Mouse (Mus musculus) thymus, postnatal 0 days (tissue): ENCODE measurements at regions not wholly inside any gene's neighbourhood (a gene's known extent, or its start where the extent isn't known, plus 50 kb on each side); places are given as distances from the start of the nearest gene placed in this dataset.
"Not testable (repeated sequence)": the region's sequence is repeated elsewhere in the genome, so short reads cannot be mapped to it uniquely, and the experiment has no call there.

ENCODE experiments used
- DNase-seq: peaks from one replicate; pipeline ENCODE4 v3.0.0-alpha.2; 2015; ENCODE audit warnings: low spot score

- DNase-seq, result no peak
These were observed 151.3 kb upstream of the Nrip1 start for GRCm38 (mm10) chr16:76524921-76525320.

DNA sequence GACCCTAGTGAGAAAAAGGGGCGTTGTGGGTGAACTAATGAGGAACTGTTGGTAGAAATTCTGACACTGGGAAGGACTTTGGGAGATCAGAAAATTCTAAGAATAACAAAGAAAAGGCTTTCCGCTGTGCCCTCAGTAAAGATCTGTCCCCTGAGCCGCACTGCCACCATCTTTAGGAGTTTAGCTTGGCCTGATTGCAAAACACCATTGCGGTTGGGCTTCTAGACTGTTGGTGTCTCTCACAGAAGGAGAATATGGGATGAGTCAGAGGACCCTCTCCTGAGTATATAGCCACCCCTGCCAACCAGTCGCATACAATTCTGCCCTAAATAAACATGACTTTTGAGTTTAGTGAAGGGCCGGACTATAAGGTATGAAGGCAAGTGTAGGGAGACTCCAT is 147.5 kb upstream of the Nrip1 start:
- no peak for DNase-seq

- no peak for DNase-seq
These were observed 147.0 kb upstream of the Nrip1 start for GRCm38 (mm10) chr16:76520643-76520993.

- no peak for DNase-seq
These were observed 146.4 kb upstream of the Nrip1 start for GRCm38 (mm10) chr16:76519911-76520642.

DNA sequence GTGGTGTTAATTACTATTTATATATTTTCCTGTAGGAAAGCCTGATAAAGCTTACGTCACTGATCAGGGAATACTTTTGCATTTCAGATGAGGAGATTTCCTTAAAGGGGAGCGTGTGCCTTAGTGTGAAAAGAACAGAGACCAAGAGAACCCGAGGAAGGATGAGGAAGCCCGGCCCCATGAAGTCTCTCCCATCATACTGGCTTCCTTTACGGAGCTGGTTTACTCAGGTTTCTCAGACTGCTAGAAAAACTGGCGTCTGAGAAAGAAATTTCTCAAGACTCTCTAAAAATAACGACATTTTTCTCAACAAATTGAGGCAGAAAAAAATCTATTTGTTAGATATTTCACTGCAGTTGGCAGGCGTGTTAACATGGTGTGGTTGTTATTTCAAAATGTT is 137.2 kb upstream of the Nrip1 start:
- no peak for DNase-seq

- DNase-seq, result no peak
These were observed 135.6 kb upstream of the Nrip1 start for GRCm38 (mm10) chr16:76509109-76509650.

DNA sequence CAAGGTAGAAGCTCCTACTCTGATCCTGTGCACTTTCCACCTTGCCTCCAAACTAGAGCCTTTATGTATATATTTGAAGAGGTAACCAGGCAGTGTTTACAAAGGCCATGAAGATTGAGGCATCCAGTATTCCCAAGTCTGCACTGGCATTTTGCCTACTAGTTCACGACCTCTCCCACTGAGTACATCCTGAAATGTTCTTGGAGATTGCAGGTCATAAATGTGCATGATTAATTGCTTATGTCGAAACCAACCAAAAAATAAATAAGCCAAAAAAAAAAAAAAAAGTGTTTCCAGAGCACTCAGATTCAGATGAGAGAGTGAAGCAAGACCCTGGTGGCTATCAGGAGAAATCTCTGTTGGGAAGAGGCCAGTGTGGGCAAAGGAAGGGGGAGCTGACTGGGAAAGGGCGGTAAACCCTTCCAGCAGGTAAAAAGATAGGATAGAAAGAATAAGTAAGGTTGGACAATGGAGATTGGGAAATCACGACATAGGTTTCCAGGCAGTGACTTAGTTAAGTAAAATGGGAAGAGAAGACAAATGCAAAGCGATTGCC is 133.6 kb upstream of the Nrip1 start:
- DNase-seq, result no peak

DNA sequence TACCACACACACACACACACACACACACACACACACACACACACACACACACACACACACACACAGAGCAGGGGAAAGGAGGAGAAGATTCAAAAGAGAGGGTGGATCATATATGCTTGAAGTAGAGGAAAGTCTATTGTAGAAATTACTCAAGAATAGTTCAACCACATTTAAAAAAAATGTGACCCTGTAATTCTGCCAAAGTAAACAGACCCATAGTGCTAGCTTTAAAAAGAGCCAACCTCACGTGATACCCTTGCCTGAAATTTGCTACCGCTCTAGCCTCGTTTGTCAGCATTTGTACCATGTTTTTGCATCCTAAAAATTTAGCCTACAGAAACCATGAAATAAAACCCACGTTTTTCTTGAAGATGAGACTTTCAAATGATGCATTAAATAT is 132.6 kb upstream of the Nrip1 start:
- no peak for DNase-seq

GRCm38 (mm10) chr16:76499686-76500400 is 126.2 kb upstream of the Nrip1 start:
- DNase-seq, result no peak

DNA sequence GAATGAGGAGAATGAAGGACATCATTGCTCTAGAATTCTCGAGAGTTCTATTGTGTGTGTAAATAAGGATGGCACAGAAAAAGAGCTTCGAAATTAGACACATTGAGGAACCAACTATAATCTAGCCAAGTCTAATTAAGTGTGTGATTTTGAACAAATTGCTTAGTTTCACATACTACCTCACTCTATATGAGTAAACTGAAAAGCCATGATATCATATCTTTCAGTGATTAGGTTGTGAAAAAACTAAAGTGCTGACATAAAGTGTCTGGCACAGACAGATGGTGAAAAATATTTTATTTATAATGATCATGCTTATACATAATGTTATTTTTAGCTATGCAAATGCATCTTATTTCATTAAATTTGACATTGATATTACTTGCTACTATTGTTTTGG is 124.6 kb upstream of the Nrip1 start:
- no peak for DNase-seq

GRCm38 (mm10) chr16:76497041-76497808 is 123.6 kb upstream of the Nrip1 start:
- DNase-seq, result no peak

- no peak for DNase-seq
These were observed 109.8 kb upstream of the Nrip1 start for GRCm38 (mm10) chr16:76483419-76483818.

GRCm38 (mm10) chr16:76481966-76482365 is 108.3 kb upstream of the Nrip1 start:
- DNase-seq, result no peak

GRCm38 (mm10) chr16:76477474-76477873 is 103.8 kb upstream of the Nrip1 start:
- no peak for DNase-seq

GRCm38 (mm10) chr16:76474481-76474880 is 100.9 kb upstream of the Nrip1 start:
- no peak for DNase-seq

DNA sequence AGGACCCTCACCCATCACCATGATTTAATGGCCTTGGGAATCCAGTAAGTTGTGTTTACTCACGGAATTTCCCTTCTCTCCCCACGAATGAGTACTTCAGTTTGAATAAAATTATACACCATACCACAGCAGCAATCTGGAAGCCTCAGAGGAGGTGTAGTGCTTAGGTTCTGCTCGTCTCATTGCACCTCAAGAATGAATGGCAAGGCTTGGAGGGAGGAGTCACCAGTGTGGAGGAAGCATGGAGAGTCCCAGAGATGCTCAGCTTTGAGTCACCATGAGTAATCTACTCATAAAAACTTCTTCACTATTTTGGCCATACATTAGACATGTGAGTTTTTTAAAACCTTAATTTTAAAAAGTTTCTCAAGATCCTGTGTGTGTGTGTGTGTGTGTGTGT is 98.8 kb upstream of the Nrip1 start:
- no peak for DNase-seq

DNA sequence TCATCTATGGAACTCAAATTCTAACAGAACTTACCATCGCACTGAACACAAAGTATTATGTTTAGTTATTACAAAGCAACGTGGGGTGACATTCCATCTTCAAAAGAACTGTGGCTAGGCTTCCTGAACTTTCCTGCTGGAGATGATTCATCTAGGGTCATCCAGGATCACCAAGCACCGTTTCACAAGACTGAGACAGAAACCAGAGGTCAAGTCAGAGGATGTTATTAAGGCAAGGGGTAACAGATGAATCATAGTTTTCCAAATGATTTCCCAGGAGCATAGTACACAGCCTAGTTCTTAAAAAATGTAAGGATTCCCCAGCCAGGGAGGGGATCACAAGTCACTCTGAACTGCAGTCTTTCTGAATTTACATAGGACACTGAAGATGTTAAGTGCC is 97.5 kb upstream of the Nrip1 start:
- DNase-seq, result no peak

DNA sequence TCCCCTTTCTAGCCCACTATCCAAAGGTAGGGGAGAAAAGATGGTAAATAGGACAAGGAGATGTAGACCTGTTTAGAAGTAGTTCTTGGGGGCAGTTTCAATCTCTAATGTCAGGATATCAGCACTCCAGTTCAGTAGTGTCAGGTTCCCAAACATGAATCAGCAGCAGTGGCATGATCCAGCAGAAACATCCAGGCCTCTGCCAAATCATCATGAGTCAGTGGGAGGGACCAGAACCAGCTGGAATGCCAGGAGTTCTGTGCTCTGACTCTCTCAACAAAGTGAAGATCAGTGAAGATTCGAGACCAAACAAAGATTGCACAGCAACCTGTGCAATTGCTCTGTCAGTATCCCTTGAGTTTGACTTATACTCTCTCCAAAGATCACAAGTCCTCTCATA is 85.9 kb upstream of the Nrip1 start:
- DNase-seq, result no peak

DNA sequence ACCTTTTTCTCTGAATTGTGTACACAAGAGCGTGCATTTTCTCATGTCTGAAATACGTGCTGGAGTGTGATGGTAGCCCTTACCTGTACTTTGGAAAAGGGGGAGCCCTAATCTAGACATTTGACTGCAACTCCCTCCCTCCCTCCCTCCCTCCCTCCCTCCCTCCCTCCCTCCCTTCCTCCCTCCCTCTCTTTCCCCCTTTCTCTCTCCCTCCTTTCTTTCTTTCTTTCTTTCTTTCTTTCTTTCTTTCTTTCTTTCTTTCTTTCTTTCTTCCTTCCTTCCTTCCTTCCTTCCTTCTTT is 82.6 kb upstream of the Nrip1 start:
- DNase-seq, result not testable (repeated sequence)

DNA sequence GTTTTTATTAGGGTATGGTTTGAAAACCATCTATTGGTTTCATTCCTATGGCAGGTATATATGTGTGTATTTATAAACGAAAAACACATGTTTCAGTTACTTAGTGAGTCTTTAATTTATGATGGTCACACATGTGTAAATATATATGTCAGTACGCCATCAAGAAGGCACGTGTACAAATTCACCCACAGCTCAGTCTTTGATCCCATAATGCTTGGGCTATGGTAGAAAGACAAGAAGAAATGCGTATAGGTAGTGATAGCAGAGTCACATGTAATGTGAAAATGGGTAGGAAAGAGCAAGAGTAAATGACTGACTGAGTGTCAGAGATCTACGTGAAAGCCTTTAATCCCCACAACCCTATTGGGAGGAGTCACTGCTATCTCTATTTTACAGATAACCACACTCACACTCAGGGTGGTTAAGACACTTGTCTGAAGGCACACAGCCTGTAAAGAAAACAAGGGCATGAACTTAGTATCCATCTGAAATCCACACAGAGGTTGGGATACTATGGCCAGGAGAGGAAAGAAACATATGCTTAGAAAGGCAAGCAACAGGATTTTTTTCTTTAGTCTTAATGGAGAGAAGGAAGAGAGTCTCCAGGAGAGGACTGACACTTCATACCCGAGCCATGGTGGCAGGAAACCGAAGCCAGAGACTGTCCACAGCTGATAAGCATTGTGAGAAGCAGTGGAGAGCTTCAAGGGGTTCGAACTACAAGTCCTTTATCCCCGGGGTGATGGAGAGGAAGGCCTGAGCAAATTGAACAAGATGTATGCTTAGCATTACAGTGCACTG is 82.1 kb upstream of the Nrip1 start:
- DNase-seq, result no peak
